Mouse (Mus musculus): ENCODE results near the gene Got1.

Got1 gene

GRCm38 (mm10) chr19:43524187-43525103 lies at the start of gene Got1:
Gene Got1 (minus strand): TSS chr19:43524605.
- peak; percentile 84 to 93 for DNase-seq (ENCODE audit: low spot score in 2 of 2)

GRCm38 (mm10) chr19:43570831-43571790 lies 46.7 kb upstream of the Got1 start:
- peak; percentile 36 to 69 for DNase-seq (ENCODE audit: low spot score in 2 of 2)

GRCm38 (mm10) chr19:43569133-43569532 lies 44.7 kb upstream of the Got1 start:
- DNase-seq (ENCODE audit: low spot score in 2 of 2) = no peak

- no peak for DNase-seq (ENCODE audit: low spot score in 2 of 2)
Observed at GRCm38 (mm10) chr19:43568298-43568697, 43.9 kb upstream of the Got1 start.

- no peak for DNase-seq (ENCODE audit: low spot score in 2 of 2)
Observed at GRCm38 (mm10) chr19:43563166-43563565, 38.8 kb upstream of the Got1 start.

GRCm38 (mm10) chr19:43561841-43562240 lies 37.4 kb upstream of the Got1 start:
- no peak for DNase-seq (ENCODE audit: low spot score in 2 of 2)

GRCm38 (mm10) chr19:43560244-43560643 lies 35.8 kb upstream of the Got1 start:
- no peak for DNase-seq (ENCODE audit: low spot score in 2 of 2)

- DNase-seq (ENCODE audit: low spot score in 2 of 2) = no peak
Observed at GRCm38 (mm10) chr19:43551493-43551890, 27.1 kb upstream of the Got1 start.

- DNase-seq (ENCODE audit: low spot score in 2 of 2) = no peak
Observed at GRCm38 (mm10) chr19:43550706-43551492, 26.5 kb upstream of the Got1 start.

GRCm38 (mm10) chr19:43548060-43548459 lies 23.7 kb upstream of the Got1 start:
- DNase-seq (ENCODE audit: low spot score in 2 of 2) = no peak

GRCm38 (mm10) chr19:43546337-43547117 lies 22.1 kb upstream of the Got1 start:
- DNase-seq (ENCODE audit: low spot score in 2 of 2) = no peak

GRCm38 (mm10) chr19:43535372-43535771 lies 11.0 kb upstream of the Got1 start:
- no peak for DNase-seq (ENCODE audit: low spot score in 2 of 2)

GRCm38 (mm10) chr19:43530921-43531320 lies 6.5 kb upstream of the Got1 start:
- no peak for DNase-seq (ENCODE audit: low spot score in 2 of 2)

GRCm38 (mm10) chr19:43530197-43530770 lies 5.9 kb upstream of the Got1 start:
- DNase-seq (ENCODE audit: low spot score in 2 of 2) = peak in 1 of 2 experiments; percentile 64

GRCm38 (mm10) chr19:43528056-43528587 lies 3.7 kb upstream of the Got1 start:
- no peak for DNase-seq (ENCODE audit: low spot score in 2 of 2)

- DNase-seq (ENCODE audit: low spot score in 2 of 2) = no peak
Observed at GRCm38 (mm10) chr19:43527131-43527530, 2.7 kb upstream of the Got1 start.

- DNase-seq (ENCODE audit: low spot score in 2 of 2) = no peak
Observed at GRCm38 (mm10) chr19:43526025-43526424, 1.6 kb upstream of the Got1 start.

- no peak for DNase-seq (ENCODE audit: low spot score in 2 of 2)
Observed at GRCm38 (mm10) chr19:43525566-43525965, 1.2 kb upstream of the Got1 start.

GRCm38 (mm10) chr19:43525104-43525482 lies 688 bp upstream of the Got1 start:
- DNase-seq (ENCODE audit: low spot score in 2 of 2) = no peak

- DNase-seq (ENCODE audit: low spot score in 2 of 2) = no peak
Observed at GRCm38 (mm10) chr19:43523551-43523950, 854 bp downstream of the Got1 start.
